ENCODE assay signal across 8 mouse cellular contexts in genomic region chr5:129787818-129788593, GRCm38 (mm10). TPM values are rescaled to one million over a fixed set of nuclear protein-coding genes. Genes with fewer than 3 reads are reported as not detected.
DNase-seq lines count a peak whose midpoint lies in the region; ATAC-seq lines count a peak whose summit lies in the region.

No protein-coding gene starts in this region.

- H3K9me3 ChIP-seq in kidney, embryonic 14.5 days (ENCODE audit: control insufficient read depth, low read length), result no peaks in the 10 kb centered on the region
- no peaks in the 10 kb centered on the region for H3K9me3 ChIP-seq in hindbrain, embryonic 15.5 days
- H3K9me3 ChIP-seq in midbrain, embryonic 14.5 days (ENCODE audit: control insufficient read depth, low read length), result no peaks in the 10 kb centered on the region

- peak overlapping the region; percentile 95 for H3K9ac ChIP-seq in kidney, embryonic 14.5 days (ENCODE audit: low read depth, low read length)
- peak overlapping the region; percentile 98 for H3K9ac ChIP-seq in hindbrain, embryonic 15.5 days
- H3K9ac ChIP-seq in midbrain, embryonic 14.5 days (replicated peaks; ENCODE audit: low read length), result peak overlapping the region; percentile 89

- H3K4me1 ChIP-seq in kidney, embryonic 14.5 days (ENCODE audit: control insufficient read depth, insufficient read depth, low read length), result peaks cover 14% of the 10 kb centered on the region; the same call in 1 of the 2 replicates
- peaks cover 2% of the 10 kb centered on the region; the same call in 1 of the 2 replicates for H3K4me1 ChIP-seq in brown adipose tissue, adult 24 weeks (ENCODE audit: control insufficient read depth, insufficient read depth, insufficient read length, low read length)
- H3K4me1 ChIP-seq in hindbrain, embryonic 15.5 days (replicated peaks), result peaks cover 32% of the 10 kb centered on the region
- 0 out of 2 replicates have a peak, but pooled peaks cover 9% of the 10 kb centered on the region for H3K4me1 ChIP-seq in midbrain, embryonic 14.5 days (ENCODE audit: control insufficient read depth, insufficient read depth, low read length)

- 12% methylated on average over 11 of the region's 11 CpGs for WGBS in kidney, embryonic 14.5 days
- 14% methylated on average over 11 of the region's 11 CpGs for WGBS in hindbrain, embryonic 15.5 days
- WGBS in midbrain, embryonic 14.5 days, result 15% methylated on average over 11 of the region's 11 CpGs

- H3K27ac ChIP-seq in kidney, embryonic 14.5 days (ENCODE audit: low read depth, low read length), result peak overlapping the region; percentile 98
- peak overlapping the region; percentile 96; the same call in 1 of the 2 replicates for H3K27ac ChIP-seq in brown adipose tissue, adult 24 weeks (replicated peaks; ENCODE audit: low read depth, low read length)
- H3K27ac ChIP-seq in hindbrain, embryonic 15.5 days (replicated peaks), result peak overlapping the region; percentile 99; the same call in 1 of the 2 replicates
- peak overlapping the region; percentile 98 for H3K27ac ChIP-seq in midbrain, embryonic 14.5 days (replicated peaks; ENCODE audit: low read depth, low read length)

- ATAC-seq in kidney, embryonic 14.5 days (ENCODE audit: low FRiP score, low TSS enrichment), result no peak
- no peak for ATAC-seq in hindbrain, embryonic 15.5 days (ENCODE audit: low FRiP score, low read depth)
- no peak for ATAC-seq in midbrain, embryonic 14.5 days (ENCODE audit: low FRiP score, low TSS enrichment)

- H3K27me3 ChIP-seq in kidney, embryonic 14.5 days (ENCODE audit: control insufficient read depth, insufficient read depth, low read length), result no peaks in the 10 kb centered on the region
- no peaks in the 10 kb centered on the region for H3K27me3 ChIP-seq in hindbrain, embryonic 15.5 days
- H3K27me3 ChIP-seq in midbrain, embryonic 14.5 days (ENCODE audit: control insufficient read depth, insufficient read depth, low read length), result no peaks in the 10 kb centered on the region

- H3K4me2 ChIP-seq in kidney, embryonic 14.5 days (replicated peaks; ENCODE audit: low read depth, low read length), result peak overlapping the region; percentile 83
- peak overlapping the region; percentile 86 for H3K4me2 ChIP-seq in hindbrain, embryonic 15.5 days
- peak overlapping the region; percentile 92 for H3K4me2 ChIP-seq in midbrain, embryonic 14.5 days (ENCODE audit: low read length)

- peaks cover 43% of the 10 kb centered on the region for H3K36me3 ChIP-seq in kidney, embryonic 14.5 days (ENCODE audit: control insufficient read depth, insufficient read depth, low read length)
- peaks cover 43% of the 10 kb centered on the region for H3K36me3 ChIP-seq in hindbrain, embryonic 15.5 days
- peaks cover 38% of the 10 kb centered on the region for H3K36me3 ChIP-seq in midbrain, embryonic 14.5 days (ENCODE audit: control insufficient read depth, insufficient read depth, low read length)

- H3K4me3 ChIP-seq in kidney, embryonic 14.5 days (ENCODE audit: low read length), result peak overlapping the region; percentile 95
- peak overlapping the region; percentile 99 for H3K4me3 ChIP-seq in brown adipose tissue, adult 24 weeks (ENCODE audit: insufficient read depth, low read depth, low read length)
- peak overlapping the region; percentile 99 for H3K4me3 ChIP-seq in hindbrain, embryonic 15.5 days
- H3K4me3 ChIP-seq in midbrain, embryonic 14.5 days (replicated peaks; ENCODE audit: low read depth, low read length), result peak overlapping the region; percentile 83

- no peak for DNase-seq in kidney, postnatal 36 days
- no peak for DNase-seq in midbrain, embryonic 14.5 days
- no peak for DNase-seq in cerebellum, postnatal 10 days
- no peak for DNase-seq in adrenal gland, adult (ENCODE audit: inconsistent age in 2 of 2, low spot score in 1 of 2)
- DNase-seq in retina, postnatal 1 day, result no peak

RNA-seq across cellular contexts. Expression of gene Psph, which starts 0.8 kb away (rescaled TPM):
- polyA plus RNA-seq in kidney, embryonic 14.5 days (2014; fragmentation: Nextera tagmentation; extraction: Ambion mirVana), result 61.9 and 68.2 TPM in 2 replicates
- polyA plus RNA-seq in brown adipose tissue, adult 24 weeks (2012; ENCODE audit: insufficient read depth, insufficient read length, missing spikeins), result 46.7 and 56.8 TPM in 2 replicates
- 34.7 and 38.5 TPM in 2 replicates for polyA plus RNA-seq in hindbrain, embryonic 15.5 days (2015; fragmentation: Nextera tagmentation; extraction: Ambion mirVana)
- 34.0 and 36.2 TPM in 2 replicates for polyA plus RNA-seq in midbrain, embryonic 14.5 days (2014; fragmentation: Nextera tagmentation; extraction: Ambion mirVana)

RNA-seq across cellular contexts. Expression of gene Sumf2, which starts 58.8 kb away (rescaled TPM):
- polyA plus RNA-seq in kidney, embryonic 14.5 days (2014; fragmentation: Nextera tagmentation; extraction: Ambion mirVana), result 49.0 and 58.7 TPM in 2 replicates
- 12.2 and 15.9 TPM in 2 replicates for polyA plus RNA-seq in brown adipose tissue, adult 24 weeks (2012; ENCODE audit: insufficient read depth, insufficient read length, missing spikeins)
- 29.1 and 32.7 TPM in 2 replicates for polyA plus RNA-seq in hindbrain, embryonic 15.5 days (2015; fragmentation: Nextera tagmentation; extraction: Ambion mirVana)
- polyA plus RNA-seq in midbrain, embryonic 14.5 days (2014; fragmentation: Nextera tagmentation; extraction: Ambion mirVana), result 21.7 and 30.6 TPM in 2 replicates
